Mouse (Mus musculus) bone marrow, adult 2 months (tissue): ENCODE data around the gene Kri1. TPM values are rescaled to one million over a fixed set of nuclear protein-coding genes. Genes with fewer than 3 reads are reported as not detected.
A peak's percentile ranks its signal among the peaks of the same experiment; 100 is the strongest.

Experiments used
- H3K27ac ChIP-seq: fragments of 200-500 bp; 2 replicates; pipeline ENCODE4 v1.5.1; 2012; ENCODE audit warnings: low read depth, mild to moderate bottlenecking, control low read depth, inconsistent platforms, low read length; ENCODE audit not compliant: control insufficient read depth, poor library complexity, insufficient read depth
- H3K4me1 ChIP-seq: fragments of 200-500 bp; 2 replicates; pipeline ENCODE4 v1.6.1; 2011; ENCODE audit warnings: low read length; ENCODE audit not compliant: control insufficient read depth, insufficient read depth
- H3K4me3 ChIP-seq: fragments of 200-500 bp; replicated peaks from 2 replicates; pipeline ENCODE3; 2011; ENCODE audit warnings: mild to moderate bottlenecking, low read depth, low read length, control low read depth; ENCODE audit not compliant: control insufficient read depth
- CTCF ChIP-seq: fragments of 200-500 bp; IDR thresholded peaks from 2 replicates; pipeline ENCODE4 v1.5.1; 2011; ENCODE audit warnings: low read length, control low read depth; ENCODE audit not compliant: control insufficient read depth, insufficient read depth
- POLR2A ChIP-seq: fragments of 200-500 bp; IDR thresholded peaks from 2 replicates; pipeline ENCODE4 v1.6.1; 2011; ENCODE audit warnings: low read depth, mild to moderate bottlenecking, control low read depth, low read length, borderline replicate concordance; ENCODE audit not compliant: control insufficient read depth
- WGBS: fragments of 180-500 bp; shearing (Covaris S2); methylation state at CpG from one replicate; pipeline ENCODE4 v1.1.7; 2018; 5-methylcytosine and 5-hydroxymethylcytosine counted together
- polyA plus RNA-seq: library from polyadenylated mRNA; stranded (reverse); fragments of >200 nt; gene quantifications from 2 replicates; pipeline ENCODE4 v1.2.4, GENCODE M21; 2011; ENCODE audit warnings: low replicate concordance; ENCODE audit not compliant: missing spikeins, insufficient read depth, insufficient read length

The Kri1 gene
- polyA plus RNA-seq, 1 experiment, result 105 TPM

GRCm38 (mm10) chr9:21290589-21290988 lies 2.8 kb upstream of the Kri1 start:
- H3K4me3 ChIP-seq, result peak overlapping the region; percentile 87
- WGBS, result under 1% methylated on average over 20 of the region's 20 CpGs

GRCm38 (mm10) chr9:21289337-21289671 lies 1.5 kb upstream of the Kri1 start:
- H3K4me1 ChIP-seq, result peaks cover 6% of the 10 kb centered on the region; the same call in 1 of the 2 replicates
- H3K27ac ChIP-seq, result peak overlapping the region; percentile 94
- TF ChIP-seq POLR2A (no peak), CTCF (no peak)
- WGBS, result 60% methylated on average over 2 of the region's 2 CpGs
- peak overlapping the region; percentile 90 for H3K4me3 ChIP-seq

More at GRCm38 (mm10) chr9:21290589-21290988, 2.8 kb upstream of the Kri1 start:
- no peak for TF ChIP-seq CTCF
- Histone ChIP-seq H3K27ac (peak overlapping the region; percentile 95), H3K4me1 (peaks cover 6% of the 10 kb centered on the region; the same call in 1 of the 2 replicates)

GRCm38 (mm10) chr9:21288404-21289336 lies 901 bp upstream of the Kri1 start:
- TF ChIP-seq POLR2A, result no peak
- TF ChIP-seq CTCF, result no peak
- Histone ChIP-seq H3K4me1 (peaks cover 6% of the 10 kb centered on the region; the same call in 1 of the 2 replicates), H3K4me3 (peak overlapping the region; percentile 90), H3K27ac (peak overlapping the region; percentile 94)
- 48% methylated on average over 13 of the region's 13 CpGs for WGBS

DNA sequence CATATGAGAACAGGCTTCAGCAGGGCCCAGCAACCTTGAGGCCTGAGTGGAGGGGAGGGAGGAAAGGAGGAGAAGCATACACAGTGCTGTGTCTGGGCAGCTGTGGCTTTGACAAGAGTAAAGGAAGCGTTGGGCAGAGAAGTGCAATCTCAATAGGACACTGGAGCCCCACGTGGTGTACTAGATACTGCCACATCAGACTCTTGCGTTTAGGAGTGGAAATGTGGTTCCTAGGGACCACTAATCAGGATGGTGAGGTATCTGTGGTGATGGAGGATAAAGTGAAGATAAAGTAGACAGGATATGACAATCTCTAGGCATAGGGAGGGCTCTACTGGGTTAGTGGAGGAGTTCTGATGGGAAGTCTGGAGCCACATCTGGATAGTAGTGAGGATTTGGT lies 1.0 kb downstream of the Kri1 start:
- TF ChIP-seq POLR2A, result no peak
- no peak for TF ChIP-seq CTCF
- Histone ChIP-seq H3K4me3 (peak overlapping the region; percentile 21), H3K4me1 (peaks cover 6% of the 10 kb centered on the region; the same call in 1 of the 2 replicates), H3K27ac (peak overlapping the region; percentile 13; the same call in 1 of the 2 replicates)
- 2% methylated on average over 3 of the region's 3 CpGs for WGBS

GRCm38 (mm10) chr9:21283994-21284393 lies 3.8 kb downstream of the Kri1 start:
- 90% methylated on average over 3 of the region's 3 CpGs for WGBS
- peaks cover 5% of the 10 kb centered on the region; the same call in 1 of the 2 replicates for H3K4me1 ChIP-seq

GRCm38 (mm10) chr9:21283591-21283990 lies 4.2 kb downstream of the Kri1 start:
- WGBS, result 92% methylated on average over 5 of the region's 5 CpGs
- Histone ChIP-seq H3K27ac (no peak overlapping the region), H3K4me3 (no peak overlapping the region), H3K4me1 (peaks cover 3% of the 10 kb centered on the region; the same call in 1 of the 2 replicates)
- TF ChIP-seq POLR2A, result no peak
- TF ChIP-seq CTCF, result peak; percentile 15; the same call in 1 of the 2 replicates

More at GRCm38 (mm10) chr9:21283994-21284393, 3.8 kb downstream of the Kri1 start:
- TF ChIP-seq POLR2A (no peak), CTCF (no peak)
- Histone ChIP-seq H3K27ac (no peak overlapping the region), H3K4me3 (no peak overlapping the region)

- Histone ChIP-seq H3K4me3 (no peak overlapping the region), H3K27ac (no peak overlapping the region), H3K4me1 (no peaks in the 10 kb centered on the region)
- WGBS, result 82% methylated on average over 5 of the region's 5 CpGs
- TF ChIP-seq POLR2A, result no peak
Observed at GRCm38 (mm10) chr9:21277776-21278175, 10.0 kb downstream of the Kri1 start.

- Histone ChIP-seq H3K4me3 (no peak overlapping the region), H3K4me1 (no peaks in the 10 kb centered on the region), H3K27ac (no peak overlapping the region)
- no peak for TF ChIP-seq POLR2A
- TF ChIP-seq CTCF, result no peak
- WGBS, result 85% methylated on average over 8 of the region's 8 CpGs
Observed at GRCm38 (mm10) chr9:21276307-21276706, 11.5 kb downstream of the Kri1 start.

- TF ChIP-seq POLR2A, result no peak
- TF ChIP-seq CTCF, result no peak
- no peaks in the 10 kb centered on the region for H3K4me1 ChIP-seq
Observed at GRCm38 (mm10) chr9:21275727-21276126, 12.0 kb downstream of the Kri1 start.

More at GRCm38 (mm10) chr9:21275727-21276126, 12.0 kb downstream of the Kri1 start:
- 94% methylated on average over 12 of the region's 12 CpGs for WGBS
- Histone ChIP-seq H3K27ac (no peak overlapping the region), H3K4me3 (no peak overlapping the region)
